Mouse (Mus musculus): ENCODE results near the gene Emsy.

The Emsy gene

DNA sequence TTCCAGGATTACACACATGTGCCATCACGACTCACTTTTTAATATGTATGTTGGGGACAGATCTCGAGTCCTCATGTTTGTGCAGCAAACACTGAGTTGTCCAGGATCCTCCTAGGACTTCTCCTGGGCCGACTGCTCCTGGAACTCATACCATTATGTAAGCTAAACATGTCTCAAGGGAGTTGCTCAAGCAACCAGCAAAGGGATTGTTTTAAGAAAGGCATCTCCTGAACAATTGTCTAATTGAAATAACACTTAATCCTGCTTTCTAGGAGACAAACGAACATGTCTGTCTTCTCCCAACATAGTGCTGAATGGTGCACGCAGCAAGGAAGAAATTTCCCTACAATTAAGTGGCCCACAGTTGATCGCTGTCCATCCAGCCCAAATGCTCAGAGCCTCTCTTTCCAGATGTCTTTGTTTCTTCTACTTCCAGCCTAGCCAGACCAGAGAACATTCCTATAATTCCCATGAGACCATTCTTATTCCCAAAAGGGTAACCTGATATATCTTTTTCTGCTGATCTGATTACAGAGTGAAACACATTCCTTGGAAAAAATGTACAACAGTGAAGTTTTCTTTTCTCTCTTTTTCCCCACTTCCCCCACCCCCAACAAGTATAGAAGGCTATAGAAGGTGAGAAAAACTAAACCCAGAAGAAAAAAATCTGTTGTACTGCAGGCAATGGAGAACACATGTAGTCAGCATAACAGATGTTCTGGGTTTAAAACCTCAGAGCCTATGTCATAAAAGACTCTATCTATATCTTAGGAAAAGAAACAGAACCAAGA lies 11.6 kb upstream of the Emsy start:
- DNase-seq (ENCODE audit: low spot score in 2 of 2) = peak in 1 of 2 experiments; percentile 29

DNA sequence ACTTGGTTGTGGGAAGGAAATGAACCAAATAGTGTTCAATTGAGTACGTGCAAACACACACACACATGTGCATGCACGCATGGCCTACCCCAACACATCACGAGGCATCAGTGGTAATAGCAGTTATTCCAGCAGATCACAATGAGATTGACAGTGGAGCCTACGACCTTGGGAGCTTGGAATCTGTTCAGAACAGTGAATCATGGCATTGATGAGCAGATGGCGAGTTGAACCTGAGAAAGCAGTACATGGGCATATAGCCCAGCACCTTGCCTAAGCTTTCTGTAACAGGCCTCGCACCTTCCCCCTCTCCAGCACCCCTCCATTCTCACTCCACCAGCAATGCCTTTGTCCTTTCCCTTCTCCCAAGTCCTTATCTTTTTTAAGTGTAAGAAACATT lies 9.1 kb upstream of the Emsy start:
- no peak for DNase-seq (ENCODE audit: low spot score in 2 of 2)

DNA sequence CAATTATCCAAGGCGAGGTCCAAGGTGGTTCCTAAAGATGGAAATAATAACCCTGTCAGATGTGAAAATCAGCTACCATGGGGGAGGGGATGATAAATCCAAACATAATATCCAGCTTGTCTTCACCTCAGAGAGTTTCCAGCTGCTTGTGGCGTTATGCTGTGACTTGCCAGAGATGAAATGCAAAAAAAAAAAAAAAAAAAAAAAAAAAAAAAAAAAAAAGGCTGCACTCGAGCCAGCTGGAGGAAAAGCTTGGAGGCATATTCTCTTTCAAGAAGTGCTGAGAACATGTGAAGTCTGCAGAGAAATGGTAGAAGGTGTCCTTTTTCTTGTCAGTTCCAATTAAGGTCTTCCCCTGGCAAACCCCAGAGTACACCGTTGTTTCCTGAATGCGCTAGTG lies 8.6 kb upstream of the Emsy start:
- DNase-seq (ENCODE audit: low spot score in 2 of 2) = no peak

DNA sequence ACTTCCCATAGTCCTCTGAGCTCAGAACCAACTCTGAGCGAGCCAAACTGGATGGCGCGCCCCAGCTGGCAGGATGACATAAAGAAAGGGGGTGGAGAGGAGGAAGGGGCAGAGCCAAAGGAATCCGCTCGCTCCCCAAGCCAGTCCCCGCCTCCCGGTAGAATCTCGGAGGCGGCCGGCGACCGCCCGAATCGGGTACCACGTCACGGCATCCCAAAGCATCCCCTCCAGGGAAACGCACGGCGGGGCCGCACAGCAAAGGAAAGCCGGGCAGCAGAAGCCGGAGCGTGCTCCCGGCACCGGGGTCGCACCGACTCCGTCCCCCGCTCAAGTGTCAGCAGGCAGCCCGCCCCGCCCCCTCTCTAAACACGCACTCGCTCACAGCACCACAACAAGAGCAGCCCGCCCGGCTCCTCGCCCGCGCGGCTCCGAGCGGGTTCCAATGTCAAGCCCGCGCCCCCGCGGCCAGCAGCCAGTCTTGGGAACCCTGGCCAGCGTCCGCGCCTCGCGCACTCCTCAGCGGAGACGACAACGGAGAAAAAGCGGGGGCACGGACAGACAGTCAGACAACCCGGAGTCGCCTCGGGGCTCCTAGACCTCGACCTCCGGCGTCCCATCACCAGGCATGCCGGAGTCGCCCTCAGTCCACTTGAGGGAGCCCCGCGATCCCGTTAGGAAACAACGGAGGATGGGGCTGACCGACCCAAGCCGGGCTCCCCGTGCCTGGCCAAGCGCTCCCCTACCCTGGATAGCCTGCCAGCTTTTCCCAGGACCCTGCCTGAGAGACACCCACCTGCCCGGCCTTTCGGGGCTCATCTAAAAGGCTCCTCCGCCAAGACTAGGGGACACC lies 677 bp downstream of the Emsy start:
- DNase-seq (ENCODE audit: low spot score in 2 of 2) = peak; percentile 79 to 82

DNA sequence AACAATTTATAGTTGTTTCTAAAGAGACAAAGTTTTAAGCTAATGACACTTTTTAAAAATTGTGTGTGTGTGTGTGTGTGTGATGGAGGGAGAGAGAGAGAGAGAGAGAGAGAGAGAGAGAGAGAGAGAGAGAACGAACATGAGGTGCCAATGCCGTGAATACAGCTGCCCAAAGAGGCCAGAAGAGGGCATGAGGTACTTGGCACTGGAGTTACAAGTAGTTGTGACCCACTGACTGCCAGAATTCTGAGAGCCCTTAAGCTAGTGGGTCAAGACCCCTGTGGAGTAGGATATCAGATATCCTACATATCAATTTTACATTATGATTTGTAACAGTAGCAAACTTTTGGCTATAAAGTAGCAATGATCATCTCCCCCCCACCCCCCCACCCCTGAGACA lies 4.9 kb downstream of the Emsy start:
- DNase-seq (ENCODE audit: low spot score in 2 of 2) = no peak

DNA sequence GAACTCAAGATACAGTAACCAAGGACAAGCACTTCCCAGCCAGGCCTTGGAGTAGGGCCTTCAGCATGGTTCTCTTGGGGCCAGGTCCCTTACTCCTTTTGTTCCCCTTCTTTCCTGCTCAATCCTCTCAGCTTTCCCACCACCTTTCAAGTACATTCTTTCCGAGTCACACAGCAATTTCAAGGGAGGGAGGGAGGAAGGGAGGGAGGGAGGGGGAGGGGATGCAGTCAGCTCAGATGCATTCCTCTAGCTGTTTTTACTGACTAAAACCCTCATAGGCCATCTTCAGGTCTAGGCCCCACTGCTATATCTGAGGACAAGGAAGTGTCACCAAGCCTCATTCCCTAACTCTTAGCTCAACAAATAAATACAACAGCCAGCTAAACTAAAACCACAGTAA lies 12.3 kb downstream of the Emsy start:
- no peak for DNase-seq (ENCODE audit: low spot score in 2 of 2)

DNA sequence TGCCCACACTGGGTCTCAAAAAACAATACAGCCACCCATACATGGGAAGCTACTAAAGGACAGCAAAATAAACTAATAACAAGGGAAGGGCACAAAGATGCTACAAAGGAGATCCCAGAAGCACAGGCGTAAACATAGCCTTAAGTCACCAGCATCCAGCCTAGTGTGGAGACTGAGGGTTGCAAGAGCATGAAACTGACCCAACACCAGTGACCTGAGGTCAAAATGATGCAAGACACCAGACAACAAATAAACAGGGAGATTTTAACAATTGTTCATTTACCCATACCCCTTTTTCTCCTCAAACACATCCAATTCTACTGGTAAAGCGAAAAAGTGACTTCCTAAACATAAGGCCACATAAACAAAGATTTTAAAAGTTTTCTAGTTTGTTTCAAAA lies 20.0 kb downstream of the Emsy start:
- DNase-seq (ENCODE audit: low spot score in 2 of 2) = no peak

DNA sequence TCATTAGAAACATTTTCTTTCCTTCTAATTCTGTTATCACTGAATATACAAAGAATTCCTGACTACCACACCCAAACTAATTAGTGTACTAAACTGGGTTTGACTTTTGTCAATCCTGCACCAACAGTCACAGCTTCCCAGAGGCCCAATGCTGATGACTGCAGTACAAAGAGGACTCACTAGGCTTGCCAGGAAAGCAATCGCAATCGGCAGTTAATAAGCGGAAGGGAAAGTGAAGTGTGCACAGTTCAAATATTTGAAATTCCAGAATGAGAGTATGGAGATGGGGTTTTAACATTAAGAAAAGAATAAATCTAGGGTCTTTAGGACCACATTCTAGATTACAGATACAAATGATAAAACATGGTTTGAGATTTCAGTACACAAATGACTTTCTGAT lies 23.6 kb downstream of the Emsy start:
- no peak for DNase-seq (ENCODE audit: low spot score in 2 of 2)

DNA sequence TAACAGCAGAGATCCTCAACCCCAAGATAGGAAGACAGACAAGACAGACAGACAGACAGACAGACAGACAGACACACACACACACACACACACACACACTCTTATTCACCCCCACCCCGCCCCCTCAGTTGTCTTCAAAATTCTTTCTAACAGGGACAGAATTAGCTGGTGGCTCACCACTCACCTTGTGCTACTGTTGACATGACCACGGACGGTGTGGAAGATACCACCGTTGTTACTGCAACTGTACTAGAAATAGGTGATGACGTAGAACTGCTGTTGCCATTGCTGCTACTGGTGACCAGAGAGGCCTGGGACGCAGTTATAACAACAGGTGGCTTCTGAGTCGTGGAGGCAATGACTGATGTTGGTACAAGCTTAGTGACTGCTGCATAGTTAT lies 26.6 kb downstream of the Emsy start:
- no peak for DNase-seq (ENCODE audit: low spot score in 2 of 2)

DNA sequence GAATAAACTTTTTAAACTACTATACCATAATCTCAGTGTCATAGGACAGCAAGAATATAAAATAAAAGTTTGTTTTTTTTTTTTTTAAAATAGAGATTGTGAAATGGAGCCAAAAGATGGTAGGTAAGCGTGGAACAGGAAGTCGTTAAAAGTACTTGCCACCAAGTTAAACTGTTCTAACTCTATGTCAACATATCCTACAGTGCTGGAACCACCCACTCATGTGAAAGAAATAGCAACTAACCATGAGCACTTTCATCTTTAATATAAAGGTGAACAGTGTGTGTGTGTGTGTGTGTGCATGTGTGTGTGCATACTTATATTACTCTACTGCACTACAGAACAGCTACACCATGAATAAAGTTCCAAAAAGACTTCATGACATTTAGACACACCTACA lies 38.8 kb downstream of the Emsy start:
- DNase-seq (ENCODE audit: low spot score in 2 of 2) = no peak

DNA sequence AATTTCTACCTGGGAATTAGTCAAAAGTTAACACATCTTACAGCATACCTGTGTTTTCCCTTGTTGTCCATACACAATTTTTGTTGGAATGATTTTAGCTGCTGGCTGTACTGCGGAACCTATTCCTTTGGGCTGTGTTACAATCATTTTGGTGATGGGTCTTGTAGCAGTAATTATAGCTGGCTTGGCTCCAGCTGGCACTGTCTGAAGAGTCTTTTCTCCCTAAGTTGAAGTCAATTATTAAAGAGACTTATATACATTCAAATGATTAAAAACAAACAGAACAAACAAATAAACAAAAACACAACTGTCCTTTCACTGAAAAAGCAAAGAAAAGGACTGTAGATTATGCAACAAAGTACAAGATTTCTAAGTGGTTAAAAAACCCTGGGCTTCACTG lies 43.6 kb downstream of the Emsy start:
- no peak for DNase-seq (ENCODE audit: low spot score in 2 of 2)

DNA sequence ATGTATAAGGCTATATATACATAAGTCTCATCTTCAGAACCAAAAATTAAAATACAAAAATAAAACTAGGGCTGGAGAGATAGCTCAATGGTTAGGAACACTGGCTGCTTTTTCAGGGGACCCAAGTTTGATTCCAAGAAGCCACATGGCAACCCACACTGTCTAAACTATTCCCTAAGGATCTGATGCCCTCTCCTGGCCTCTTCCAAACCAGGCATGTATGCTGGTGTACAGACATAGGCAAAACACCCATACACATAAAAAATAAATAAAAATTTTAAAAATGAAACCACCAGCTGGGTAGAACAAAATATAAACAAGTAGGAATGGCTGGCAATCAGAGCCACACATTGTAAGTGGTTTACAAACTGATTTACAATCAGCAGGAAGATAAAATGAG lies 48.1 kb downstream of the Emsy start:
- no peak for DNase-seq (ENCODE audit: low spot score in 2 of 2)

DNA sequence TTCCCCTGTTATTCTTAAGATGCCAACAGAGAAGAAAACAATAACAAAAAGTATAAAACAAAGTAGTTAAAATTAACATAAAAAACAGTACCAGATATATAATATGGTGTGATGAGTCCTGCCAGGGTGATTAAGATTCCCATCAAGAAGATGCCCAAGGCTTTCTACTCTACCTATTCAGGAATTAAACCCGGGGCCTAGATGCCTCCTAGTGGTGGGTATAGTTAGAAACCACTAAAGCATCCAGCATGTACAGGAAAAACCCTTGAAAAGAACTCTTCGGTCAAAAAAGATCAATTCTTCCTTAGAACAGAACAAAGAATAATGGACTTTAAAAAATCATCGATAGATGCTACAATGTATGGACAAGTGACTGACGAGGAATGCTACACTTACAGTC lies 49.4 kb downstream of the Emsy start:
- no peak for DNase-seq (ENCODE audit: low spot score in 2 of 2)

DNA sequence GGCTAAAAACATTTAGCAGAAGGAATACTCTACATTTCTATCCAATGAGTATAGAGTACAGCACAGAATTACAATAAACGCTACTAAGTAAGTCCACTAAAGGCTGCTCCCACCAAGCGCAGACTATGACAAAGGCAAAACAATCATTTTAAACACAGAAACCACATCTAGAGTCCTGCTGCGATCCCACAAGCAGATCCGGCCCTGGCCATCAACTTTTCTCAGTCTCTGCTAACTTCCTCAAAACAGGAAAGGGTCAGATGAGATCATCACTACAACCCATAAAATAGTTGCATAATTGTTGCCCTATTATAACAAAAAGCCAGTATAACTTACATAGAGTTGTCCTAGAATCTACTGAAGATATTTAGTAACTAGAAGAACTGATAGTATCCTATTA lies 54.9 kb downstream of the Emsy start:
- no peak for DNase-seq (ENCODE audit: low spot score in 2 of 2)

DNA sequence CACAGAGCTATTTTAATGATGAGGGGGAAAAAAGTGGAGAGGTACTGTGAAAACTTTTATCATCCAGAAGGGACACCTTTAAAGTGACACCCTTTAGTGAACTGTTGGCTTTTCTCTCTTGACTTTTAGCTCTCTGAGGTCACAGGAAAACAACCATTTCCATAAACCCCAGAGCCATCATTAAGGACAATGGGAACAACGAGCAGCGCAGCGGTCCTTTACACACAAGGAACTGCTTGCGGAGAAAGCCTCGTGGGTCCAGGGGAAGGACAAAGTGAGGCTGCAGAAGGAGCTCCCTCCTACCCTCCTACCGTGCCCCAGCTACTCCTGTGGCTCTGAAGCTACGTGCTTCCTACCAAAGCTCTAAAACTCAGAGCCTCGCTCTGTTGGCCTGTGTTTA lies 59.2 kb downstream of the Emsy start:
- DNase-seq (ENCODE audit: low spot score in 2 of 2) = no peak

DNA sequence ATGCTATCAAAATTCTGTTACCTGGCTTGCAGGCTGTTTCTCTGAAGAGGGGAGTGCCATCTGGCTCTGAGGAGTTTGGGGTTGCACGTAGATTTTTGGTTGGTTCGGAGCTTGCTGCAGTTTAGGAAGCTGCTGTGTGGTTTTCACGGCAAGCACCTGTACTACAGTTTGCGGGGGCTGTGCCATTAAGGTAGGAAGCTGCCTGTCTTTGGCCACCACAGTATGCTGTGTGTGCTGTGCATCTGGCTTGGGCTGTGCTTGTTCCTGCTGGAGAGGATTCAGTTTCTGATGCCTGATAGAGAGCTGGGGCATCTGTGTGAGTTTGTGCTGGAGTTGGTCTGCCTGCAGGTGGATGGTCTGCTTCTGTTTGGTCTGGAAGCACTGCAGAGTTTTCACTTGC lies 61.9 kb downstream of the Emsy start:
- DNase-seq (ENCODE audit: low spot score in 2 of 2) = no peak

DNA sequence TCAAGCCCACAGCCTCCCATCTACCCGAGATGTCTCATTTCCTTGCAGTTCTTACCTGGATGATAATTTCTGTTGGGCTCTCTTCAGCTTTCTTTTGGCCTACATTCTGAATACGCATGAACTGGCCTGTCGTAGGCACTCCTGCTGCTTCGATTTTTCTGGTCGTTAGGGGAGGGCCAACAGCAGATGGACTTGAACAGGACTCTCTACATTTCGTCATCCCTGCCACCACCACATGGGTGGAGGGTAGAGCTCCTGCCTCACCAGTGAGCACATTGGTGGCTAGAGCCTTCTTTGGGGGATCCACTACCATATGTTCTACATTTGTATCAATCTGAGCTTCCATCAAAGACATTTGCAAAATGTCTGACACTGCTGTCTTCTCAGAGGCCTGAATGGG lies 63.3 kb downstream of the Emsy start:
- DNase-seq (ENCODE audit: low spot score in 2 of 2) = no peak

DNA sequence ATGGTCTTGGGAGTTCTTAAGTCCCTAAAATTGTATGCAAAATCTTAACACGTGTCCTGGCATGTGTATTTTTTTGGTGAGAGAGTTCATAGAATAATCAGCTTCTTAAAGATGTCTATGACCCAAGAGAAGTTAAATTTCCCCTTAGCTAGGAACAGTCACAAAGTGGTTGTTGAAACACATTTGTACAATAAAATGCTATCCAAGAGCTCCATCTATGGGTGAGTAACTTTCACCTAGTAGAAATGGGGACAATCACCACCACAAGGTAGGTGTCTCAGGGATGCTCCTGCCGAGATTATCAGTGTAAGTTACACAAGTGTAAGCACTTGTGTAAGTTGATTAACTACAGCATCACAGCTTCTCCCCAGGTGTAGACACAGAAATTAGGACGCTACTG lies 67.6 kb downstream of the Emsy start:
- peak in 1 of 2 experiments; percentile 30 for DNase-seq (ENCODE audit: low spot score in 2 of 2)

DNA sequence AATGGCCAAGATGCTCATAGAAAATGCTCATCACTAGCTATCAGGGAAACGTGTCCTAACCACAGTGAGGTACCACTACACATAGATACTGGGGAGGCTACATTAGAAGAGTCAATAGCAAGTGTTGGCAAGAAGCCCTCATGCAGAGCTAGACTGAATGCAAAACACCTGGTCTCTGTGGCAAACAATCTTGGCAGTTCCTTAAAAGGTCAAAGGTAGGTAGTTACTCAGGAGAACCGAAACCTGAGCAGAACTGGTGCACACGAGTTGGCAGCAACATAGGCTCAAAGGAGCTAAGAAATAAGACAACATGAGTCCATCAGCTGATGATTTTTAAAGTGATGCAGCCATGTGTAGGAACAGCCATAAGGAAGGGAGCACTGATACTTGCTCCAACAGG lies 70.3 kb downstream of the Emsy start:
- DNase-seq (ENCODE audit: low spot score in 2 of 2) = no peak

DNA sequence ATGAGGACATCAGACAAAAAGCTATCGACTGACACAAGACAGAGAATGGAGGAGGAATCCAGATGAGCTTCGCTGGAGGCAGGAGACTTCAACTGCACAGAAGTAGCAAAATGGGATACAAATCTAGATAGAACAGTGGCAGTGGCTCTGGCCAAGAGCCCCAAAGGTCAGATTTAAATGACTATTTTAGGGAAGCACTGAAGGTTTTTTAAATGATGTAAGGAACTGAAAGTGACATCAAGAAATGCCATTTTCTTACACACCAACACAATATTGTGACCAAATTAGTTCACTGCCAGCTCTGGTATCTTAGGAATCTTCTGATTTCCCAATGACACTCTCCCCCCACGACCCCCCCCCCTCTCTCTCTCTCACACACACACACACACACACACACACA lies 72.0 kb downstream of the Emsy start:
- no peak for DNase-seq (ENCODE audit: low spot score in 2 of 2)

DNA sequence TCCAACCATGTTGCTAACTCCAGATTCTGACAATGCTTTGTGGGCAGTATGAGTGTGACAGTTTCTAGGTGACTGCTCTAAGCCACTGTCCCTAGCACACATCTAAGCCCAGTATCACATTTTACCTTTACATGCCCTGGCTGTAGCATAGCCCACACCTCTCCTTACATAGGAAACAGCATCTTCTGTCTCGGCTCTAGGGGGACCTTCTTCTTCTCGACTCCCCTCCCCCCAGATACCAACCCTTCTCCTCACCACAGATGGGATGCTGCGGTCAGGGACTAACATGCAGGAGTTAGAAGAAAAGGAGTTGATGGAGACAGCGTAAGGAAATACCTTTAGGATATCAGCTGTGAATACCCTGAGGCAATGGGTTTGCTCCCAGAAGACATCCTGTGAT lies 75.3 kb downstream of the Emsy start:
- no peak for DNase-seq (ENCODE audit: low spot score in 2 of 2)

DNA sequence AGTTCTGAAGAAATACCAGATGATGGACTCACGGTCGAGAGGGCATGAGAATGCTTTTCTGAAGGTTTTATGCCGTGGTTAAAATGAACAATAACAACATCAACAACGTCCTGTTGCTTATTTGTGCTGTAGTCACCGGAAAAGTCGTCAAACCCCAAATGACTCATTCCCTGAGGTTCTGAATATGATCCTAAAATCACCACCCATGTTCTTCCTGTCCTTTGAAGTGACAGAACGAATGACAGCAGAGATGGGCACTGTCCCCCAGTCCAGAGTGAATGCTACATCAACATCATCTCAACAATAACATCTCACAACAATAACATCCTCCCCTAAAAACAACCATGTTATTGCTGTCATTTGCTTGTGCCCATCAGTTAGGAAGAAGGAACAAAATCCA lies 76.1 kb downstream of the Emsy start:
- no peak for DNase-seq (ENCODE audit: low spot score in 2 of 2)

DNA sequence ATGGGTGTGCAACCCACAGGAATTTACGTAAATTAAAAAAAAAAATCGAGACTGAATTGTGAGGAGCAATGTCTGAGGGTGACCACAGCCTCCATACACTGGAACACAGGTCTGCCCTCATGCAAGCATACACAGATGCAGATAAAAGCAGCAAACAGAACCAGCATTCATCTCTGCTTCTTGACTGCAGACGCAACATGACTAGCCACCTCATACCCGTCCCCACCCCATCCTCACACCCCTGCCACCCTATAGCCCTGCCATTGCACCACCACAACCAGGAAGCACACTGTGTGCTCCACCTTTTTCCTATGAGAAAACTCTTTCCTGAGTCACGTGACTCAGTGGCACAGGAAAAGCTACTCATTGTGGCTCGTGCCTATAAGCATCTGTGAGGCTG lies 76.9 kb downstream of the Emsy start:
- no peak for DNase-seq (ENCODE audit: low spot score in 2 of 2)

Measured in heart, adult 9 months (tissue).